Mouse (Mus musculus) Patski (cell line): ENCODE results near the gene Kng1. TPM values are rescaled to one million over a fixed set of nuclear protein-coding genes. Genes with fewer than 3 reads are reported as not detected.
A peak's percentile ranks its signal among the peaks of the same experiment; 100 is the strongest.
"Not testable (repeated sequence)": the region's sequence is repeated elsewhere in the genome, so short reads cannot be mapped to it uniquely, and the experiment has no call there.

Experiments used
- ATAC-seq: fragments of 100-300 bp; one replicate; pipeline ENCODE4 v1.8.0; 2021
- CTCF ChIA-PET: fragments of 350-600 bp; sonication (Branson Sonifier 250); formaldehyde crosslinking; loops from one replicate; lab custom pipeline; 2022; ENCODE audit warnings: inconsistent platforms; lab: Charles Lee
- POLR2A ChIA-PET: fragments of 350-600 bp; sonication (Branson Sonifier 250); formaldehyde crosslinking; loops from one replicate; lab custom pipeline; 2022; ENCODE audit warnings: antibody characterized with exemption, inconsistent platforms; lab: Charles Lee
- DNase-seq: peaks from one replicate; pipeline ENCODE4 v3.0.0-alpha.2; 2011; ENCODE audit warnings: low read depth, low spot score
- H3K27me3 ChIP-seq: fragments of 371-371 bp; one replicate; pipeline ENCODE4 v1.5.1; 2021
- CTCF ChIP-seq: fragments of 100-300 bp; IDR thresholded peaks from one replicate; pipeline ENCODE4 v1.5.1; 2021
- in situ Hi-C: fragments of 300-500 bp; cut with MboI; formaldehyde crosslinking; loops from 3 replicates; pipeline ENCODE4 v1.11.1; 2018; ENCODE audit warnings: low pct_unique_long_range_greater_than_20kb, mixed read lengths
- polyA plus RNA-seq: library from polyadenylated mRNA; unstranded; gene quantifications from one replicate; pipeline ENCODE4 v1.2.3, GENCODE M21; 2021

The Kng1 gene
- polyA plus RNA-seq, 1 experiment from 2014 or later = 9.8 TPM

GRCm38 (mm10) chr16:23037744-23038143 lies 19.9 kb upstream of the Kng1 start:
- no peaks in the 10 kb centered on the region for H3K27me3 ChIP-seq
- ATAC-seq (no peak), DNase-seq (no peak)
- in situ Hi-C loops = no loop called here
- no peak for TF ChIP-seq CTCF
- CTCF ChIA-PET = no interaction called here
- POLR2A ChIA-PET = no interaction called here

DNA sequence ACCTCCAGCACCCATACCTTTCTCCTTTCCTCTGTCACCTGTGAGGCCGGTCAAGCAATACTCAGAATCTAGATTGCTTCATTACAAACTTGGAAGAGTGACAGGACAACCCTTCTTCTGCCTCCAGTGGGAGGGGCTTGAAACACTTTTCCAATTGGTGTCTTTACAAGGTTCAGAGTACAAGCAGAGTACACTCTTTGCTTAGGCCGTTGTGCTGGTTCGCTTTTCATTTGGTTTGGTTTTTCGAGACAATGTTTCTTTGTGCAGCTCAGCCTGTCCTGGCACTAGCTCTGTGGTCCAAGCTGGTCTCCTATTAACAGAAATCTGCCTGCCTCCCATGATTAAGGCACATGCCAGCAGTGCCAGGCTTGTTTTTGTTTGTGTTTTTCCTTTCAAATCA lies 18.4 kb upstream of the Kng1 start:
- H3K27me3 ChIP-seq = no peaks in the 10 kb centered on the region
- TF ChIP-seq CTCF = no peak
- DNase-seq (no peak), ATAC-seq (no peak)
- CTCF ChIA-PET = no interaction called here
- POLR2A ChIA-PET = no interaction called here
- in situ Hi-C loops = no loop called here

DNA sequence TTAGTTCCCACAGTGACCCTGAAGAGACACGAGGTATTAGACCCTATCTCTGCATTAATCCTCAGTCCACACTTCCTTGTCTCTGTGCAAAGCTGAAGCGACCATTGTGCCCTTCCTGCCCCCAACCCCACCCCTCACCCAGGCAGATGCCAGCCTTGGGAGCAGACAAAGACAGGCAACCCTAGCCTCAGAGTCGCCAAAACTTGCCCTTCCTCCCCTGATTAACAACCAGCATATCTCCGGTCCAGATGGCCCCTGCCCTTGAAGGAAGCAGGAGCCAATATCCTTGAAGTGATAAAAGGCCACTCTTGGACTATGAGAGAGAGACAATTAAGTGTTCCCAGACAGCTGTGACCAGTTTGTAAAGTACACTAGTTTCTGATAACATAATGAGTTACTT lies 16.8 kb upstream of the Kng1 start:
- ChIA-PET CTCF (no interaction called here), POLR2A (no interaction called here)
- no peak for TF ChIP-seq CTCF
- in situ Hi-C loops = no loop called here
- no peak for ATAC-seq
- no peak for DNase-seq
- no peaks in the 10 kb centered on the region for H3K27me3 ChIP-seq

- no peak for ATAC-seq
- DNase-seq = no peak
Observed at GRCm38 (mm10) chr16:23046319-23046718, 11.3 kb upstream of the Kng1 start.

GRCm38 (mm10) chr16:23059630-23060029 lies 2.0 kb downstream of the Kng1 start:
- in situ Hi-C loops = loop anchor here (5.0 kb wide), 1 partner anchor 37 kb away; no protein-coding TSS in a partner anchor
- DNase-seq, ATAC-seq, POLR2A ChIA-PET, H3K27me3 ChIP-seq, CTCF ChIA-PET: not testable (repeated sequence)

More at GRCm38 (mm10) chr16:23046319-23046718, 11.3 kb upstream of the Kng1 start:
- no peaks in the 10 kb centered on the region for H3K27me3 ChIP-seq
- in situ Hi-C loops = loop anchor here (5.0 kb wide), 1 partner anchor 484 kb away; no protein-coding TSS in a partner anchor
- TF ChIP-seq CTCF = peak; percentile 77
- ChIA-PET CTCF (interaction anchor here (1.0 to 2.2 kb wide), 4 partner anchors 26 to 171 kb away, joined by 3 to 14 read pairs (median 4); no protein-coding TSS in a partner anchor), POLR2A (no interaction called here)

- not testable (repeated sequence) for DNase-seq
Observed at GRCm38 (mm10) chr16:23060781-23061325, 3.2 kb downstream of the Kng1 start.

GRCm38 (mm10) chr16:23077516-23077915 lies 19.9 kb downstream of the Kng1 start:
- ATAC-seq, DNase-seq, CTCF ChIA-PET, POLR2A ChIA-PET: not testable (repeated sequence)
- in situ Hi-C loops = loop anchor here (25.0 kb wide), 1 partner anchor 835 kb away; no protein-coding TSS in a partner anchor
- peaks cover 14% of the 10 kb centered on the region for H3K27me3 ChIP-seq

More at GRCm38 (mm10) chr16:23060781-23061325, 3.2 kb downstream of the Kng1 start:
- in situ Hi-C loops = loop anchor here (5.0 kb wide), 1 partner anchor 39 kb away; no protein-coding TSS in a partner anchor
- ATAC-seq, H3K27me3 ChIP-seq, CTCF ChIA-PET, POLR2A ChIA-PET: not testable (repeated sequence)

DNA sequence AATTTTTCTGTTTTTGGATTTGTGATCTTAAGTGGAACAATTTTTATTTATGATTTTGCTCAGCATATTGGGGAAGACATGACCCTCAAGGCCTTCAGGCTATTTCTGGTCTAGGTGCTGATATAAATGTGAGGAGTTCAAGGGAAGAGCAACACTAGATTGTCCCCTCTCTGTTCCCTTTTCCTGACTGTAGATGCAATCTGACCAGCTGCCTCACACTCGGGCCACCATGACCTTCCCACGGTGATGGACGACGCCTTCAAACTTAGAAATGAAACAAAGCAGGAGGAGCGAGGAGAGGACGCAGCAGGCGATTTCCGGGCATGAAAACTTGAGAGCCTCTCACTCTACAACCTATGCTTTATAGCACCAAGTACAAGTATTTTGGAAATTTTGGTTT lies 29.5 kb downstream of the Kng1 start:
- POLR2A ChIA-PET, ATAC-seq, CTCF ChIA-PET, DNase-seq: not testable (repeated sequence)
- H3K27me3 ChIP-seq = peaks cover 23% of the 10 kb centered on the region
- in situ Hi-C loops = loop anchor here (25.0 kb wide), 1 partner anchor 825 kb away; no protein-coding TSS in a partner anchor

DNA sequence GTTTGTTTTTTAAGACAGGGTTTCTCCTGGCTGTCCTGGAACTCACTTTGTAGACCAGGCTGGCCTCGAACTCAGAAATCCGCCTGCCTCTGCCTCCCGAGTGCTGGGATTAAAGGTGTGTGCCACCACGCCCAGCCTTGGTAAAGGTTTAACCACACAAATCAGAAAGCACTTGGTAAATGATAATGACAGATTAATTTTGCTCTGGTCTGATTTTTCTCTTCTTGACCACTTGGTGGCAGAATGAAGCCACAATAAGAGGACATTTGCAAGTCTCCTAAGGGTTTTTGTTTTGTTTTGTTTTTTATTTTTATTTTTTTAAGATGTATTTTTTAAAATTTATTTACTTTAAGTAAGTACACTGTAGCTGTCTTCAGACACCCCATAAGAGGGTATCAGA lies 30.0 kb downstream of the Kng1 start:
- in situ Hi-C loops = loop anchor here (25.0 kb wide), 1 partner anchor 825 kb away; no protein-coding TSS in a partner anchor
- H3K27me3 ChIP-seq = peaks cover 20% of the 10 kb centered on the region
- DNase-seq, ATAC-seq, POLR2A ChIA-PET: not testable (repeated sequence)
- peak; percentile 62 for TF ChIP-seq CTCF
- CTCF ChIA-PET = interaction anchor here (1.2 kb wide), 1 partner anchor 16 kb away, joined by 3 read pairs; no protein-coding TSS in a partner anchor

GRCm38 (mm10) chr16:23088491-23088890 lies 30.8 kb downstream of the Kng1 start:
- in situ Hi-C loops = loop anchor here (25.0 kb wide), 1 partner anchor 824 kb away; no protein-coding TSS in a partner anchor
- peaks cover 15% of the 10 kb centered on the region for H3K27me3 ChIP-seq
- ATAC-seq, POLR2A ChIA-PET, DNase-seq: not testable (repeated sequence)
- CTCF ChIA-PET = interaction anchor here (0.8 to 1.2 kb wide), 4 partner anchors 15 to 855 kb away, joined by 3 read pairs; no protein-coding TSS in a partner anchor

DNA sequence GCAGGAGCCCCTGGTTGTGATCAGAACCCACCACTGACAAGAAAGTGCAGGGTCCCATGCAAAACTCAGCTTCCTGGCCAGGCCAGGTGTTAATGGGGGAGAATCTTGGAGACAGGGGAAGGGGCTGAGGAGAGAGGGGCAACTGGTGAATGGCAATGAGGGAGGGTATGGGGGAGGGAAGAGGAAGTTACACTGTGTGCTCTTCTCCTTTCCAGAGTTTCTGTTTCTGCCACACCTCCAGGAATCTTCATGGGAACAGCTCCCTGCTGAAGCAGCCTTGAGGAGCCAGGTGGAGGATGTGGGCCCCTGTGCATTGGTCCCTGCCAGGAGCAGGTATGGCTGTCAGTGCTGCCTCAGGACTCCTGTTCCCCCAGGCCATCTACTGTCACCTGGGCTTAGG lies 33.7 kb downstream of the Kng1 start:
- in situ Hi-C loops = loop anchor here (25.0 kb wide), 1 partner anchor 821 kb away; no protein-coding TSS in a partner anchor
- CTCF ChIA-PET, POLR2A ChIA-PET, H3K27me3 ChIP-seq, DNase-seq, ATAC-seq: not testable (repeated sequence)
